Mouse (Mus musculus) MEL (cell line): ENCODE measurements around the gene Uchl4.

Experiments
- CHD2 ChIP-seq: IDR thresholded peaks from 2 replicates; pipeline ENCODE4 v1.6.1; 2011; ENCODE audit warnings: low read length, improper control_type of control experiment
- CTCF ChIP-seq, 3 experiments: IDR thresholded peaks in 2 of 3; conservative IDR thresholded peaks in 1 of 3; 2 replicates each; pipeline ENCODE4 v1.5.1; 2011 to 2012; ENCODE audit warnings: low read length in 3 of 3, low read depth in 2 of 3, mild to moderate bottlenecking in 2 of 3, improper control_type of control experiment in 1 of 3, inconsistent platforms in 1 of 3, mixed read lengths in 1 of 3, moderate library complexity in 1 of 3; ENCODE audit not compliant: control insufficient read depth in 1 of 3, insufficient read depth in 1 of 3, poor library complexity in 1 of 3, severe bottlenecking in 1 of 3
- E2F4 ChIP-seq: IDR thresholded peaks from 2 replicates; pipeline ENCODE4 v1.6.1; 2011; ENCODE audit warnings: low read depth, low read length, improper control_type of control experiment, borderline replicate concordance
- ELF1 ChIP-seq: IDR thresholded peaks from 2 replicates; pipeline ENCODE4 v1.6.1; 2014; ENCODE audit warnings: low read depth, mild to moderate bottlenecking, inconsistent platforms, low read length, improper control_type of control experiment, moderate library complexity
- EP300 ChIP-seq, 2 experiments: IDR thresholded peaks; 2 replicates each; pipeline ENCODE4 v1.6.1; 2011; ENCODE audit warnings: improper control_type of control experiment in 2 of 2, low read length in 2 of 2, low read depth in 1 of 2, mild to moderate bottlenecking in 1 of 2
- GATA1 ChIP-seq: IDR thresholded peaks from 2 replicates; pipeline ENCODE4 v1.6.1; 2011; ENCODE audit warnings: low read depth, low read length, improper control_type of control experiment
- HCFC1 ChIP-seq: IDR thresholded peaks from 2 replicates; pipeline ENCODE4 v1.6.1; 2012; ENCODE audit warnings: low read depth, mild to moderate bottlenecking, inconsistent platforms, low read length, improper control_type of control experiment, moderate library complexity
- MAFK ChIP-seq: IDR thresholded peaks from 2 replicates; pipeline ENCODE4 v1.6.1; 2011; ENCODE audit warnings: low read depth, mild to moderate bottlenecking, low read length, improper control_type of control experiment, borderline replicate concordance
- POLR2A ChIP-seq, 2 experiments: IDR thresholded peaks; 2 replicates each; pipeline ENCODE4 v1.6.1; 2011 to 2012; ENCODE audit warnings: low read length in 2 of 2, mild to moderate bottlenecking in 2 of 2, control low read depth in 1 of 2, improper control_type of control experiment in 1 of 2, low read depth in 1 of 2, moderate library complexity in 1 of 2; ENCODE audit not compliant: control insufficient read depth in 1 of 2, insufficient read depth in 1 of 2, poor library complexity in 1 of 2
- POLR2AphosphoS5 ChIP-seq: IDR thresholded peaks from 2 replicates; pipeline ENCODE4 v1.6.1; 2012; ENCODE audit warnings: low read depth, borderline replicate concordance, mild to moderate bottlenecking, inconsistent platforms, low read length, moderate library complexity, mixed read lengths
- TAL1 ChIP-seq: IDR thresholded peaks from 2 replicates; pipeline ENCODE4 v1.6.1; 2012; ENCODE audit warnings: mild to moderate bottlenecking, inconsistent platforms, low read length, moderate library complexity, mixed read lengths
- USF1 ChIP-seq: IDR thresholded peaks from 2 replicates; pipeline ENCODE4 v1.6.1; 2014; ENCODE audit warnings: low read depth, mild to moderate bottlenecking, inconsistent platforms, low read length, improper control_type of control experiment, moderate library complexity
- USF2 ChIP-seq, 2 experiments: IDR thresholded peaks; 2 replicates each; pipeline ENCODE4 v1.6.1; 2011 to 2012; ENCODE audit warnings: improper control_type of control experiment in 2 of 2, low read length in 2 of 2, borderline replicate concordance in 1 of 2, inconsistent platforms in 1 of 2, low read depth in 1 of 2, mild to moderate bottlenecking in 1 of 2; ENCODE audit not compliant: insufficient read depth in 1 of 2
- ZKSCAN1 ChIP-seq: IDR thresholded peaks from 2 replicates; pipeline ENCODE4 v1.6.1; 2012; ENCODE audit warnings: low read depth, mild to moderate bottlenecking, inconsistent platforms, low read length, improper control_type of control experiment, moderate library complexity

GRCm38 (mm10) chr9:64240116-64240515 is 5.1 kb downstream of the Uchl4 start:
- TF ChIP-seq USF2 (IDR thresholded peaks at IDR 0.05; ENCODE audit: borderline replicate concordance in 1 of 2, insufficient read depth in 1 of 2, low read depth in 1 of 2, low read length in 2 of 2) (no peak), CTCF (IDR thresholded peaks at IDR 0.05 in 2 of 3, conservative IDR thresholded peaks at IDR 0.05 in 1 of 3; ENCODE audit: control insufficient read depth in 1 of 3, insufficient read depth in 1 of 3, low read depth in 2 of 3, low read length in 3 of 3, poor library complexity in 1 of 3, severe bottlenecking in 1 of 3) (no peak), CHD2 (no peak), POLR2A (IDR thresholded peaks at IDR 0.05; ENCODE audit: control insufficient read depth in 1 of 2, insufficient read depth in 1 of 2, low read depth in 1 of 2, low read length in 2 of 2, poor library complexity in 1 of 2) (no peak), E2F4 (no peak), ZKSCAN1 (no peak), EP300 (IDR thresholded peaks at IDR 0.05; ENCODE audit: low read depth in 1 of 2, low read length in 2 of 2) (no peak), USF1 (no peak), HCFC1 (no peak), POLR2AphosphoS5 (no peak), GATA1 (no peak), MAFK (no peak), TAL1 (no peak), ELF1 (no peak)
